Mouse (Mus musculus) stomach, postnatal 0 days (tissue): ENCODE measurements at regions not wholly inside any gene's neighbourhood (a gene's known extent, or its start where the extent isn't known, plus 50 kb on each side); places are given as distances from the start of the nearest gene placed in this dataset.
"Not testable (repeated sequence)": the region's sequence is repeated elsewhere in the genome, so short reads cannot be mapped to it uniquely, and the experiment has no call there.

Experiments used
- CTCF ChIP-seq: IDR thresholded peaks from 2 replicates; pipeline ENCODE4 v1.5.1; 2016; ENCODE audit warnings: antibody characterized with exemption, low read depth, mild to moderate bottlenecking, moderate library complexity
- EP300 ChIP-seq: optimal IDR thresholded peaks from 2 replicates; pipeline ENCODE3; 2016; ENCODE audit warnings: antibody characterized with exemption

GRCm38 (mm10) chr14:52824005-52824404 lies 328.5 kb upstream of the Olfr1507 start:
- not testable (repeated sequence) for TF ChIP-seq CTCF, EP300
